Mouse (Mus musculus): Measurements from ENCODE around the gene Enam. TPM values are rescaled to one million over a fixed set of nuclear protein-coding genes. Genes with fewer than 3 reads are reported as not detected.

Enam gene
- total and polyA plus RNA-seq, 3 experiments = not detected

DNA sequence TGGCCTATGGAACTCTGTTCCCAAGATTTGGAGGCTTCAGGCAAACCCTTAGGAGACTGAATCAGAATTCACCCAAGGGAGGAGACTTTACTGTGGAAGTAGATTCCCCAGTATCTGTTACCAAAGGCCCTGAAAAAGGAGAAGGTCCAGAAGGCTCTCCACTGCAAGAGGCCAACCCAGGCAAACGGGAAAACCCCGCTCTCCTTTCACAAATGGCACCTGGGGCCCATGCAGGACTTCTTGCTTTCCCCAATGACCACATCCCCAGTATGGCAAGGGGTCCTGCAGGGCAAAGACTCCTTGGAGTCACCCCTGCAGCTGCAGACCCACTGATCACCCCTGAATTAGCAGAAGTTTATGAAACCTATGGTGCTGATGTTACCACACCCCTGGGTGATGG, 20.3 kb upstream of the Enam start:
- Histone ChIP-seq H3K36me3 (ENCODE audit: control insufficient read depth in 1 of 2, insufficient read depth in 2 of 2, low read length in 2 of 2) (no peaks in the 10 kb centered on the region), H3K4me3 (ENCODE audit: control insufficient read depth in 1 of 2, insufficient read depth in 1 of 2, low read depth in 2 of 2, low read length in 2 of 2) (no peak overlapping the region), H3K9me3 (replicated peaks; ENCODE audit: insufficient read depth, low read length) (no peaks in the 10 kb centered on the region), H3K9ac (ENCODE audit: control insufficient read depth, low read depth, low read length, poor library complexity, severe bottlenecking) (no peak overlapping the region), H3K27me3 (ENCODE audit: control insufficient read depth in 1 of 2, insufficient read depth in 2 of 2, low read length in 2 of 2) (no peaks in the 10 kb centered on the region; a peak in 1 of 4 replicates), H3K4me1 (ENCODE audit: control insufficient read depth in 1 of 2, insufficient read depth in 2 of 2, low read length in 2 of 2) (no peaks in the 10 kb centered on the region), H3K27ac (ENCODE audit: control insufficient read depth, low read depth, low read length) (no peak overlapping the region), H3K79me2 (ENCODE audit: control insufficient read depth, insufficient read depth, low read length, poor library complexity) (no peaks in the 10 kb centered on the region)
- TF ChIP-seq EP300 (IDR thresholded peaks at IDR 0.05; ENCODE audit: low read depth in 1 of 2, low read length in 2 of 2) (no peak), TBP (IDR thresholded peaks at IDR 0.05; ENCODE audit: low read depth, low read length) (no peak), ELF1 (IDR thresholded peaks at IDR 0.05; ENCODE audit: low read depth, low read length) (no peak), GATA1 (IDR thresholded peaks at IDR 0.05; ENCODE audit: low read depth, low read length) (no peak), USF2 (IDR thresholded peaks at IDR 0.05; ENCODE audit: borderline replicate concordance in 1 of 2, insufficient read depth in 1 of 2, low read depth in 1 of 2, low read length in 2 of 2) (no peak), NELFE (IDR thresholded peaks at IDR 0.05; ENCODE audit: low read depth, low read length) (no peak), RCOR1 (IDR thresholded peaks at IDR 0.05; ENCODE audit: low read depth, low read length) (no peak), BHLHE40 (IDR thresholded peaks at IDR 0.05; ENCODE audit: borderline replicate concordance, low read depth, low read length) (no peak), SIN3A (IDR thresholded peaks at IDR 0.05; ENCODE audit: low read length) (no peak), POLR2AphosphoS5 (IDR thresholded peaks at IDR 0.05; ENCODE audit: borderline replicate concordance, low read depth, low read length) (no peak), ZC3H11A (IDR thresholded peaks at IDR 0.05; ENCODE audit: low read depth, low read length) (no peak), SMC3 (IDR thresholded peaks at IDR 0.05; ENCODE audit: low read depth, low read length) (no peak), TAL1 (IDR thresholded peaks at IDR 0.05; ENCODE audit: low read length) (no peak), JUND (IDR thresholded peaks at IDR 0.05; ENCODE audit: low read depth, low read length) (no peak), MAZ (IDR thresholded peaks at IDR 0.05; ENCODE audit: low read depth, low read length) (no peak)
- no peak for DNase-seq (ENCODE audit: low read depth, low spot score)

DNA sequence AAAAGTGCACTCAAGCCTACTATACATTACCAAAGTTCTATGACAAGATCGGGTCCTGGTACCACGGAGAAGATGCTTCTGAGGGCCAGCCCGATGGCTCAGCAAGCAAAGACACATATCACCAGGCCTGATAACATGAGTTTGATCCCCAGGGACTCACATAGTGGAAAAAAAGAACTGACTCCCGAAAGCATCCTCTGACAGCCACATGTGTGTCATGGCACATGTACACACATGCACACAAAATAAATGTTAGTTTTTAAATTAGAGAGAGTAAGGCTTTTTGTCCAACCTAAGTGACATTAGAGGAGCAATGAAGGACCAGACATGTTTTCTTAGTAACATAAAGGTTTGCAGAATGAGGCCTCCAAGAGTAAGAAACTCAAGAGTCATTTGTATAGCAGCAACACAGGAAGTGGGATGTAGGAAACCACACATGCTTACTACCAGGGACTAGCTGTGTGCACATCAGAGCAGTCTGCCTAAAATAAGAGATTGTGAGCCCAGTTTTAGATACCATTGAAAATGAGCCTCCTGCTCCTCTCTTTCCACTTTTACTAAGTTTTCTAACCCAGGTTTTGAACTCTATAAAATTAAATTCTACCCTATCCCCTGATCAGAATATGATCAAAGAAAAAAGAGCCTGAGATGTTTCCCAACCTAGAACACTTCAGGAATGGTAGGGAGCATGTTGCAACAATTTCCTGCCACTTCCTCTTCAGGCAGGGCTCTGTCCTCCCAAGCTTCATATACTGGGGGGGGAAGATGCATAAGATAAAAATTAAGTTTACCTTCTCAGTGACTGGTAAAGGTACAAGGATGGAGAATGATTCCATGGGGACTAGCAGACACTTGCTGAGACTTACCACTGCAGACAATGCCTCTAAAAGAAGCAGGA, 18.7 kb upstream of the Enam start:
- Histone ChIP-seq H3K4me3 (ENCODE audit: control insufficient read depth in 1 of 2, insufficient read depth in 1 of 2, low read depth in 2 of 2, low read length in 2 of 2) (no peak overlapping the region), H3K4me1 (ENCODE audit: control insufficient read depth in 1 of 2, insufficient read depth in 2 of 2, low read length in 2 of 2) (no peaks in the 10 kb centered on the region), H3K9me3 (replicated peaks; ENCODE audit: insufficient read depth, low read length) (no peaks in the 10 kb centered on the region), H3K36me3 (ENCODE audit: control insufficient read depth in 1 of 2, insufficient read depth in 2 of 2, low read length in 2 of 2) (no peaks in the 10 kb centered on the region), H3K27ac (ENCODE audit: control insufficient read depth, low read depth, low read length) (no peak overlapping the region), H3K79me2 (ENCODE audit: control insufficient read depth, insufficient read depth, low read length, poor library complexity) (no peaks in the 10 kb centered on the region), H3K27me3 (ENCODE audit: control insufficient read depth in 1 of 2, insufficient read depth in 2 of 2, low read length in 2 of 2) (no peaks in the 10 kb centered on the region; a peak in 1 of 4 replicates), H3K9ac (ENCODE audit: control insufficient read depth, low read depth, low read length, poor library complexity, severe bottlenecking) (no peak overlapping the region)
- DNase-seq (ENCODE audit: low read depth, low spot score) = no peak
- TF ChIP-seq NELFE (IDR thresholded peaks at IDR 0.05; ENCODE audit: low read depth, low read length) (no peak), ZNF384 (IDR thresholded peaks at IDR 0.05; ENCODE audit: low read depth, low read length) (no peak), JUND (IDR thresholded peaks at IDR 0.05; ENCODE audit: low read depth, low read length) (no peak), BHLHE40 (IDR thresholded peaks at IDR 0.05; ENCODE audit: borderline replicate concordance, low read depth, low read length) (no peak), TBP (IDR thresholded peaks at IDR 0.05; ENCODE audit: low read depth, low read length) (no peak), SMC3 (IDR thresholded peaks at IDR 0.05; ENCODE audit: low read depth, low read length) (no peak), POLR2AphosphoS2 (IDR thresholded peaks at IDR 0.05; ENCODE audit: low read length) (no peak), NRF1 (IDR thresholded peaks at IDR 0.05; ENCODE audit: insufficient read depth, low read depth, low read length, poor library complexity, severe bottlenecking) (no peak), MEF2A (IDR thresholded peaks at IDR 0.05; ENCODE audit: extremely low read depth, insufficient replicate concordance, low read depth, low read length, poor library complexity, severe bottlenecking) (no peak), USF2 (IDR thresholded peaks at IDR 0.05; ENCODE audit: borderline replicate concordance in 1 of 2, insufficient read depth in 1 of 2, low read depth in 1 of 2, low read length in 2 of 2) (no peak), RAD21 (IDR thresholded peaks at IDR 0.05; ENCODE audit: low read depth, low read length) (no peak), ZC3H11A (IDR thresholded peaks at IDR 0.05; ENCODE audit: low read depth, low read length) (no peak), KAT2A (conservative IDR thresholded peaks at IDR 0.05; ENCODE audit: low read depth, low read length) (no peak)

Data from MEL (cell line).